Mouse (Mus musculus): Measurements from ENCODE around the gene Crkl. TPM values are rescaled to one million over a fixed set of nuclear protein-coding genes. Genes with fewer than 3 reads are reported as not detected.
A peak's percentile ranks its signal among the peaks of the same experiment; 100 is the strongest.

Gene Crkl
- total and polyA plus RNA-seq, 2 experiments from 2014 or later, result 55.4 to 60.5 TPM

DNA sequence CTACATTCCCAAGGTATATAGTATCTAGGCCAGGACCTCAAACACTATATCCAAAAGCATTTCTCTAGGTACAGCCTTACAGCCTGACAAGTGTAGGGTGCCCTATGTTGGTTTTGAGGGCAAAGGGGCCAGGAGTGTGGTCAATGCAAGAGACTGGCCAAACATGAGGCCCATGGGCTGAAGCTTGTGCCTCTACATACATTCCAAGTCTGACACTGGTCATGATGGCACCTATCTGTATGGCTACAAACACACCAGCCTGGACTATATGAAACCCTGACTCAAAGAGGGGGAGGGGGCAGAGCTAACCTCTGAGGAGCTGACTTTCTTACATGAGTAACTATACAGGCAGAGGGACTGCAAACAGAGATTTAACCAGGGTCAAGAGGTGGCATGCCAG lies 75.8 kb downstream of the Crkl start:
- Histone ChIP-seq H3K4me1 (ENCODE audit: insufficient read depth) (peaks cover 14% of the 10 kb centered on the region), H3K9ac (no peak overlapping the region), H3K4me3 (ENCODE audit: low read depth, low read length) (no peak overlapping the region), H3K27me3 (ENCODE audit: insufficient read depth, low read length) (no peaks in the 10 kb centered on the region), H3K36me3 (ENCODE audit: insufficient read depth) (peaks cover 62% of the 10 kb centered on the region), H3K4me2 (ENCODE audit: low read depth) (no peak overlapping the region), H3K27ac (ENCODE audit: low read depth, low read length) (no peak overlapping the region), H3K9me3 (ENCODE audit: low read length) (no peaks in the 10 kb centered on the region)
- ATAC-seq, result no peak
- no peak for TF ChIP-seq CTCF (IDR thresholded peaks at IDR 0.05; ENCODE audit: low read depth)
- no peak for DNase-seq

DNA sequence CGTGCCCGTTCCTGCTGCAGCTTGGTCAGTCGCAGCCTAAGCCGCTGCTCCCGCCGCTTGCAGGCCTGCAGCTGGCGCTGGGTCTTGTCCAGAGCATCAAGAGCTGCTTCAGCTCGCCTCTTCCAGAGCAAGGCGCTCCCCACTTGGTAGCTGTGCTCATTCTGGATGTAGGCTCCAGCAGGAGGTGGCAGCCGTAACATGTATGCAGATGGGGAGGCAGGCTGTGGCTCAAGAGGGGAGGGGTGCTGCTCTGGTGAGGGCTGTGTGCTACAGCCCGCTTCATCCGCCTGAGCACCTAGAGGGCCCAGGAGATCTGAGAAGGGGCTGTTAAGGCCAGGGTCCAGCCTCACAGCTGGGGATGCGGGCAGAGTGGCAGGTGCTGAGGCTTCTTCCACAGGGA lies 76.5 kb downstream of the Crkl start:
- no peak for DNase-seq
- TF ChIP-seq CTCF (IDR thresholded peaks at IDR 0.05; ENCODE audit: low read depth), result no peak
- ATAC-seq, result no peak
- no peak overlapping the region for H3K27ac ChIP-seq (ENCODE audit: low read depth, low read length)
- H3K4me1 ChIP-seq (ENCODE audit: insufficient read depth), result peaks cover 14% of the 10 kb centered on the region
- WGBS, result 86% methylated on average over 13 of the region's 13 CpGs
- H3K9ac ChIP-seq, result no peak overlapping the region
- H3K9me3 ChIP-seq (ENCODE audit: low read length), result no peaks in the 10 kb centered on the region
- H3K36me3 ChIP-seq (ENCODE audit: insufficient read depth), result peaks cover 55% of the 10 kb centered on the region
- H3K27me3 ChIP-seq (ENCODE audit: insufficient read depth, low read length), result no peaks in the 10 kb centered on the region
- H3K4me3 ChIP-seq (ENCODE audit: low read depth, low read length), result no peak overlapping the region
- no peak overlapping the region for H3K4me2 ChIP-seq (ENCODE audit: low read depth)

DNA sequence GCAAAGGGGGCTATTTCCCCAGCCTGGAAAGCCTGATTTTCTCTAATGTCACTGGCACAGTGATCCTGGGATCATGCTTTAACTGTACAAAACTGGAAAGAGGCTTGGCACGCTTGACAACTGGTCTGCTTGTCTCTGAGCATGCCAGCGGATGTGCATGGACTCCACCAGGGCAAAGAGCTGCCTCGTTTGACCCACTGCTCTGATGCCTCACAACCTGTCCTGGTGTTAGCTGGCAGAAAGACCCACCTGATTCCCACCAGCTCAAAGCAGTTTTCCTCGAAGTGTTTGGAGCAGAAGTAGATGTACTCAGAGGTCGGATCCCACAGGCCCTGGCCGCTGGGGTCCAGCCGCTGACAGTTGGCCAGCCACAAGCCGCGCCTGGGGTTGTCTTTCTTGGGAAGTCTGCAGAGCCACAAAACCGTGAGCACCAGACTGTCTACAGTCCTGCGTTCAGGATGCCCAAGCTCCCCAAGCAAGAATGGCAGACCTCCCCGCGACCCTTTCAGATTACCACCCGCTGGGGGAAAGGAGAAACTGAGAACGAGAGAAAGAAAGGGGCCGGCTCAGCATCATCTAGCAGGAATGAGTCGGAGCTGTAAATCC lies 78.3 kb downstream of the Crkl start:
- Histone ChIP-seq H3K9me3 (ENCODE audit: low read length) (no peaks in the 10 kb centered on the region), H3K36me3 (ENCODE audit: insufficient read depth) (peaks cover 40% of the 10 kb centered on the region), H3K4me3 (ENCODE audit: low read depth, low read length) (peak overlapping the region; percentile 72), H3K4me1 (ENCODE audit: insufficient read depth) (peaks cover 14% of the 10 kb centered on the region), H3K9ac (peak overlapping the region; percentile 93), H3K27me3 (ENCODE audit: insufficient read depth, low read length) (no peaks in the 10 kb centered on the region), H3K4me2 (ENCODE audit: low read depth) (peak overlapping the region; percentile 89), H3K27ac (ENCODE audit: low read depth, low read length) (peak overlapping the region; percentile 100)
- DNase-seq (peak; percentile 10), ATAC-seq (no peak)
- no peak for TF ChIP-seq CTCF (IDR thresholded peaks at IDR 0.05; ENCODE audit: low read depth)
- 14% methylated on average over 17 of the region's 17 CpGs for WGBS

DNA sequence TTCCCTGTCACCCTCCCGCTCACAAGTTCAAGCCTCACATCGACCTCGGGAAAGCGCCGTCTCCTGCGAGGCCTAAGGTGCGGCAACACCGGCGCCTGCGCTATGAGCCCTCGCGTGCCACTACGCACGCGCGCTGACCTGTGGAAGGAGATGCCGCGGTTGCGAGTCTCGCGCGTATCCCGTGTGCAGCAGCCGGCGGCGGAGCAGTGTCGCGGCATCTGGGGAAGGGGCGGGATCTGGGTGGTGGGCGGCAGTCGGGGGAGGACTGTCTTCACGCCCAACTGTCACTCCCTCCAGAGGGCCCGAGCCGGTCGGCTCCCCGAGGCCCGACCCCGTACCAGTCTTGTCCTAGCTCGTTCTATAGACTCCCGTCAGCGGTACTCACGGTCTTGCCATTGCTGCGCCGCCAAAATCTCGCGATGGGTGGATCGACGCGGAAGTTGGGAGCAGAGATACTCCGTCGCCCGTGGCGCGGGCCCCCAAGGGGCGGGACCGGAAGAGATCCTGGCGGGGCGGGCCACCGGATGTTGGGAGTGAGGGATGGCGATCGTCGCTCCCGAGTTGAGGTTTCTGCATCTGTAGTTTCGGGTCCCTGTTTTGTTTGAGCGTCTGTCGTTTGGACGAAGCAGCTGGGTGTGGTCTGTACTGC lies 79.0 kb downstream of the Crkl start, which contains the start of gene Thap7:
Gene Thap7 (minus strand): TSS at position 497 of the 649 bp plus-strand sequence.
- TF ChIP-seq CTCF (IDR thresholded peaks at IDR 0.05; ENCODE audit: low read depth), result no peak
- Histone ChIP-seq H3K4me1 (ENCODE audit: insufficient read depth) (peaks cover 14% of the 10 kb centered on the region), H3K9me3 (ENCODE audit: low read length) (no peaks in the 10 kb centered on the region), H3K4me2 (ENCODE audit: low read depth) (peak within 1 kb of the TSS; percentile 89), H3K27ac (ENCODE audit: low read depth, low read length) (peak within 1 kb of the TSS; percentile 100), H3K36me3 (ENCODE audit: insufficient read depth) (peaks cover 33% of the 10 kb centered on the region), H3K27me3 (ENCODE audit: insufficient read depth, low read length) (no peaks in the 10 kb centered on the region), H3K4me3 (ENCODE audit: low read depth, low read length) (peak within 1 kb of the TSS; percentile 72), H3K9ac (peak within 1 kb of the TSS; percentile 93)
- WGBS, result 3% methylated on average over 67 of the region's 67 CpGs
- DNase-seq, result peak; percentile 98
- peak; percentile 98 for ATAC-seq

DNA sequence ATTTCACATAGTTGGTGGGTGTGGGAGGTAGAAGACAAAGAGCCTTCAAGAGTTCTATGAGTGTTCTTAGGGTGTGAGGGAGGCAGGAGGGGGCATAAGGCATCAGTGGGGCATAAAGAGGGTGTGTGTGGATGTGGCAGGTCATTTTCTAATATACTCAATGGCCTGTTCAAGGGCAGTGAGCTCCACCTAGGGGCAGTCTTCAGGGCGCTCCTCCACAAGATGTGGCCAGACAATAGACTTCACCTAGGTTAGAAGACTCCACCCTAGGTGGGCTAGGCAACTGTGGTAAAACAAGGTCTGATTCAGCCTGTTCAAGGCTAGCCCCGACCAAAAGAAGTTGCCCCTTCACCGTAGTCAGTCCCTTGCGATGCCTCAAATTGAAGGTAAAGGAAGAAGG lies 80.5 kb downstream of the Crkl start:
- Histone ChIP-seq H3K9ac (no peak overlapping the region), H3K4me2 (ENCODE audit: low read depth) (no peak overlapping the region), H3K4me3 (ENCODE audit: low read depth, low read length) (no peak overlapping the region), H3K27me3 (ENCODE audit: insufficient read depth, low read length) (no peaks in the 10 kb centered on the region), H3K36me3 (ENCODE audit: insufficient read depth) (peaks cover 18% of the 10 kb centered on the region), H3K27ac (ENCODE audit: low read depth, low read length) (no peak overlapping the region), H3K9me3 (ENCODE audit: low read length) (no peaks in the 10 kb centered on the region), H3K4me1 (ENCODE audit: insufficient read depth) (peaks cover 14% of the 10 kb centered on the region)
- peak; percentile 40 for TF ChIP-seq CTCF (IDR thresholded peaks at IDR 0.05; ENCODE audit: low read depth)
- 68% methylated on average over 4 of the region's 4 CpGs for WGBS
- ATAC-seq, result no peak
- DNase-seq, result no peak

DNA sequence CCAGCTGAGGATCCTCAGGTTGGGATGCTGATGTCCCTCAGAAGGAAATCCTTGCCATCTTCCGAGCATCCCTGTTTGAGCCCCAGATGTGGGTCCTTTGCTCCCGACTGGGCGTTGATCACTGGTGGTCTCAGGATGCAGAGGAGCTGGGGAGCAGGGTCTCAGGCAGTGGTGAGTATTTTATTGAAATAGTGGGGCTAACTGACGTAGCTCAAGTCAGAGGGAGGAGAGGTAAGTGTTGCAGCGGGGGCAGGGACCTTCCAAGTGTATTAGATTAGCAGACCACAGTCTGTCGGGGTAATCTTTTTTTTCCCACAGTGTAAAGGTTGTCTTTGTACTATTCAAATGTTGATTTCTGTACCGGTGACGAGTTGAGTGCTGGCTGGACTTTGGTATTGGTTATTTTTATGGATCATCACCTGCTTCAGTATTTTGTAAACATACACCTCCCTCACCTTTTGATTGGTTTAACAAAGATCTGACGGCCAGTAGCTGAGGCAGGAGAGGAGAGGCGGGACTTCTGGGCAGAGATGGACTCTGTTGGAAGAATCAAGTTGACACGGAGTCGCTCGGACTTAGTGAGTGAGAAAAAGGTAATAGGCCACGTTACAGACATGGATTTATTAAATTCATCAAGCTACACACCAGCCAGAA lies 81.0 kb downstream of the Crkl start:
- 79% methylated on average over 14 of the region's 14 CpGs for WGBS
- Histone ChIP-seq H3K4me2 (ENCODE audit: low read depth) (no peak overlapping the region), H3K36me3 (ENCODE audit: insufficient read depth) (peaks cover 13% of the 10 kb centered on the region), H3K4me1 (ENCODE audit: insufficient read depth) (peaks cover 14% of the 10 kb centered on the region), H3K4me3 (ENCODE audit: low read depth, low read length) (no peak overlapping the region), H3K27me3 (ENCODE audit: insufficient read depth, low read length) (no peaks in the 10 kb centered on the region), H3K9ac (no peak overlapping the region), H3K27ac (ENCODE audit: low read depth, low read length) (no peak overlapping the region), H3K9me3 (ENCODE audit: low read length) (no peaks in the 10 kb centered on the region)
- DNase-seq (no peak), ATAC-seq (no peak)
- no peak for TF ChIP-seq CTCF (IDR thresholded peaks at IDR 0.05; ENCODE audit: low read depth)

DNA sequence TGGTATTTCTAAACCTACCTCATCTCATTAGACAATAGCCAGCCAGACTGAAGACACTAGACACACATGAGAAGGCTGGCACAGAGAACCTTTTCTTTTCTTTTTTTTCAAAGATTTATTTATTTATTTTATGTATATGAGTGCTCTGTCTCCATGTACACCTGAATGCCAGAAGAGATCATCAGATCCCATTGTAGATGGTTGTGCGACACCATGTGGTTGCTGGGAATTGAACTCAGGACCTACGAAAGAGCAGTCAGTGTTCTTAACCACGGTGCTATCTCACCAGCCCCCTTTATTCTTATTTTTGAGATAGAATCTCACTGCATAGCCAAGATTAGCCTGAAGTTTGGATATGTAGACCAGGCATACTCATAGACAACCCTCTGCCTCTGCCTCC lies 84.8 kb downstream of the Crkl start:
- no peaks in the 10 kb centered on the region for H3K36me3 ChIP-seq (ENCODE audit: insufficient read depth)
- 91% methylated on average over 3 of the region's 3 CpGs for WGBS
- ATAC-seq (no peak), DNase-seq (no peak)
- peaks cover 5% of the 10 kb centered on the region for H3K4me1 ChIP-seq (ENCODE audit: insufficient read depth)
- no peak overlapping the region for H3K27ac ChIP-seq (ENCODE audit: low read depth, low read length)
- H3K4me3 ChIP-seq (ENCODE audit: low read depth, low read length), result no peak overlapping the region
- H3K9ac ChIP-seq, result no peak overlapping the region
- no peaks in the 10 kb centered on the region; the same call in 1 of the 2 replicates for H3K27me3 ChIP-seq (ENCODE audit: insufficient read depth, low read length)
- H3K9me3 ChIP-seq (ENCODE audit: low read length), result no peaks in the 10 kb centered on the region
- TF ChIP-seq CTCF (IDR thresholded peaks at IDR 0.05; ENCODE audit: low read depth), result no peak
- no peak overlapping the region for H3K4me2 ChIP-seq (ENCODE audit: low read depth)

Other genes with a start within 250 kb of the Crkl start
- 127 and 136 TPM in 2 replicates for gene Ube2l3, start 249.3 kb upstream of the Crkl start, total RNA-seq (2014; rRNA removed)
- 330 and 371 TPM in 2 replicates for gene Ube2l3, start 249.3 kb upstream of the Crkl start, polyA plus RNA-seq (2015; fragmentation: Nextera tagmentation; extraction: Ambion mirVana)
- 3.0 and 3.3 TPM in 2 replicates for gene Rimbp3, start 243.4 kb upstream of the Crkl start, total RNA-seq (2014; rRNA removed)
- 0.92 and 1.3 TPM in 2 replicates for gene Rimbp3, start 243.4 kb upstream of the Crkl start, polyA plus RNA-seq (2015; fragmentation: Nextera tagmentation; extraction: Ambion mirVana)
- gene Hic2, start 218.4 kb upstream of the Crkl start, total RNA-seq (2014; rRNA removed), result 10.4 and 14.9 TPM in 2 replicates
- gene Hic2, start 218.4 kb upstream of the Crkl start, polyA plus RNA-seq (2015; fragmentation: Nextera tagmentation; extraction: Ambion mirVana), result 2.7 and 4.3 TPM in 2 replicates
- gene Tmem191c, start 175.9 kb upstream of the Crkl start, total RNA-seq (2014; rRNA removed), result 55.2 and 71.0 TPM in 2 replicates
- 36.2 and 53.5 TPM in 2 replicates for gene Tmem191c, start 175.9 kb upstream of the Crkl start, polyA plus RNA-seq (2015; fragmentation: Nextera tagmentation; extraction: Ambion mirVana)
- gene Serpind1, start 120.6 kb upstream of the Crkl start, total RNA-seq (2014; rRNA removed), result 3.7 and 4.2 TPM in 2 replicates
- gene Serpind1, start 120.6 kb upstream of the Crkl start, polyA plus RNA-seq (2015; fragmentation: Nextera tagmentation; extraction: Ambion mirVana), result 5.0 and 5.8 TPM in 2 replicates
- gene Snap29, start 46.0 kb upstream of the Crkl start, total RNA-seq (2014; rRNA removed), result 41.9 and 43.2 TPM in 2 replicates
- 14.5 and 19.9 TPM in 2 replicates for gene Snap29, start 46.0 kb upstream of the Crkl start, polyA plus RNA-seq (2015; fragmentation: Nextera tagmentation; extraction: Ambion mirVana)
- gene Pi4ka, start 45.7 kb upstream of the Crkl start, total RNA-seq (2014; rRNA removed), result 106 and 107 TPM in 2 replicates
- 32.6 and 41.2 TPM in 2 replicates for gene Pi4ka, start 45.7 kb upstream of the Crkl start, polyA plus RNA-seq (2015; fragmentation: Nextera tagmentation; extraction: Ambion mirVana)
- 15.2 and 21.8 TPM in 2 replicates for gene Aifm3, start 37.6 kb downstream of the Crkl start, total RNA-seq (2014; rRNA removed)
- gene Aifm3, start 37.6 kb downstream of the Crkl start, polyA plus RNA-seq (2015; fragmentation: Nextera tagmentation; extraction: Ambion mirVana), result 7.5 and 12.7 TPM in 2 replicates
- 206 and 244 TPM in 2 replicates for gene Lztr1, start 56.7 kb downstream of the Crkl start, total RNA-seq (2014; rRNA removed)
- gene Lztr1, start 56.7 kb downstream of the Crkl start, polyA plus RNA-seq (2015; fragmentation: Nextera tagmentation; extraction: Ambion mirVana), result 91.4 and 103 TPM in 2 replicates
- 69.2 and 71.0 TPM in 2 replicates for gene Thap7, start 79.1 kb downstream of the Crkl start, total RNA-seq (2014; rRNA removed)
- gene Thap7, start 79.1 kb downstream of the Crkl start, polyA plus RNA-seq (2015; fragmentation: Nextera tagmentation; extraction: Ambion mirVana), result 58.3 and 64.4 TPM in 2 replicates
- 3.0 and 3.5 TPM in 2 replicates for gene Lrrc74b, start 109.3 kb downstream of the Crkl start, total RNA-seq (2014; rRNA removed)
- gene Lrrc74b, start 109.3 kb downstream of the Crkl start, polyA plus RNA-seq (2015; fragmentation: Nextera tagmentation; extraction: Ambion mirVana), result 2.3 and 4.1 TPM in 2 replicates
- 1.3 and 1.9 TPM in 2 replicates for gene P2rx6, start 109.9 kb downstream of the Crkl start, total RNA-seq (2014; rRNA removed)
- 1.5 and 2.8 TPM in 2 replicates for gene P2rx6, start 109.9 kb downstream of the Crkl start, polyA plus RNA-seq (2015; fragmentation: Nextera tagmentation; extraction: Ambion mirVana)
- gene Slc7a4, start 131.2 kb downstream of the Crkl start, total RNA-seq (2014; rRNA removed), result 47.5 and 53.4 TPM in 2 replicates
- 33.1 and 47.3 TPM in 2 replicates for gene Slc7a4, start 131.2 kb downstream of the Crkl start, polyA plus RNA-seq (2015; fragmentation: Nextera tagmentation; extraction: Ambion mirVana)
- 41.4 and 48.3 TPM in 2 replicates for gene Smpd4, start 167.4 kb downstream of the Crkl start, total RNA-seq (2014; rRNA removed)
- gene Smpd4, start 167.4 kb downstream of the Crkl start, polyA plus RNA-seq (2015; fragmentation: Nextera tagmentation; extraction: Ambion mirVana), result 25.3 and 26.2 TPM in 2 replicates
- 19.6 and 22.6 TPM in 2 replicates for gene Ccdc74a, start 194.5 kb downstream of the Crkl start, total RNA-seq (2014; rRNA removed)
- gene Ccdc74a, start 194.5 kb downstream of the Crkl start, polyA plus RNA-seq (2015; fragmentation: Nextera tagmentation; extraction: Ambion mirVana), result 25.2 and 33.9 TPM in 2 replicates

Data from forebrain, postnatal 0 days (tissue).